Mouse (Mus musculus): ENCODE data around the gene Cdc42bpb. TPM values are rescaled to one million over a fixed set of nuclear protein-coding genes. Genes with fewer than 3 reads are reported as not detected.
A peak's percentile ranks its signal among the peaks of the same experiment; 100 is the strongest.

The Cdc42bpb gene
- polyA plus RNA-seq, 1 experiment: 164 TPM

- Histone ChIP-seq H3K4me3 (ENCODE audit: insufficient read depth, low read depth, low read length) (no peak overlapping the region), H3K36me3 (ENCODE audit: control insufficient read depth, insufficient read depth, low read length) (no peaks in the 10 kb centered on the region; the same call in 1 of the 2 replicates), H3K4me1 (ENCODE audit: control insufficient read depth, insufficient read depth, low read length) (peaks cover 4% of the 10 kb centered on the region), H3K27ac (ENCODE audit: insufficient read depth, low read depth, low read length) (no peak overlapping the region), H3K27me3 (replicated peaks; ENCODE audit: control insufficient read depth, insufficient read depth, low read length) (no peaks in the 10 kb centered on the region)
- no peak for DNase-seq
- no peak for TF ChIP-seq CTCF (conservative IDR thresholded peaks at IDR 0.05; ENCODE audit: insufficient read depth, insufficient read length, low read depth, low read length)
- WGBS: 24% methylated on average over 1 of the region's 1 CpGs
Observed at GRCm38 (mm10) chr12:111343956-111344355, 33.6 kb downstream of the Cdc42bpb start.

GRCm38 (mm10) chr12:111340692-111341091, 36.8 kb downstream of the Cdc42bpb start:
- H3K36me3 ChIP-seq (ENCODE audit: control insufficient read depth, insufficient read depth, low read length): no peaks in the 10 kb centered on the region; the same call in 1 of the 2 replicates
- TF ChIP-seq POLR2A (IDR thresholded peaks at IDR 0.05; ENCODE audit: low read depth, low read length) (no peak), CTCF (conservative IDR thresholded peaks at IDR 0.05; ENCODE audit: insufficient read depth, insufficient read length, low read depth, low read length) (no peak)
- no peak overlapping the region for H3K27ac ChIP-seq (ENCODE audit: insufficient read depth, low read depth, low read length)
- H3K4me3 ChIP-seq (ENCODE audit: insufficient read depth, low read depth, low read length): no peak overlapping the region
- WGBS: 38% methylated on average over 7 of the region's 7 CpGs
- no peak for DNase-seq
- H3K27me3 ChIP-seq (replicated peaks; ENCODE audit: control insufficient read depth, insufficient read depth, low read length): no peaks in the 10 kb centered on the region
- H3K4me1 ChIP-seq (ENCODE audit: control insufficient read depth, insufficient read depth, low read length): no peaks in the 10 kb centered on the region

GRCm38 (mm10) chr12:111337864-111338354, 39.6 kb downstream of the Cdc42bpb start:
- Histone ChIP-seq H3K4me1 (ENCODE audit: control insufficient read depth, insufficient read depth, low read length) (no peaks in the 10 kb centered on the region), H3K27ac (ENCODE audit: insufficient read depth, low read depth, low read length) (no peak overlapping the region), H3K4me3 (ENCODE audit: insufficient read depth, low read depth, low read length) (no peak overlapping the region), H3K36me3 (ENCODE audit: control insufficient read depth, insufficient read depth, low read length) (no peaks in the 10 kb centered on the region; the same call in 1 of the 2 replicates), H3K27me3 (replicated peaks; ENCODE audit: control insufficient read depth, insufficient read depth, low read length) (no peaks in the 10 kb centered on the region)
- TF ChIP-seq POLR2A (IDR thresholded peaks at IDR 0.05; ENCODE audit: low read depth, low read length) (no peak), CTCF (conservative IDR thresholded peaks at IDR 0.05; ENCODE audit: insufficient read depth, insufficient read length, low read depth, low read length) (peak; percentile 21; the same call in 1 of the 2 replicates)
- no peak for DNase-seq
- WGBS: 78% methylated on average over 15 of the region's 15 CpGs

GRCm38 (mm10) chr12:111333020-111333605, 44.4 kb downstream of the Cdc42bpb start:
- no peaks in the 10 kb centered on the region for H3K27me3 ChIP-seq (replicated peaks; ENCODE audit: control insufficient read depth, insufficient read depth, low read length)
- H3K27ac ChIP-seq (ENCODE audit: insufficient read depth, low read depth, low read length): no peak overlapping the region
- DNase-seq: no peak
- WGBS: 63% methylated on average over 15 of the region's 15 CpGs
- no peaks in the 10 kb centered on the region for H3K36me3 ChIP-seq (ENCODE audit: control insufficient read depth, insufficient read depth, low read length)
- TF ChIP-seq POLR2A (IDR thresholded peaks at IDR 0.05; ENCODE audit: low read depth, low read length) (no peak), CTCF (conservative IDR thresholded peaks at IDR 0.05; ENCODE audit: insufficient read depth, insufficient read length, low read depth, low read length) (no peak)
- no peak overlapping the region for H3K4me3 ChIP-seq (ENCODE audit: insufficient read depth, low read depth, low read length)
- peaks cover 6% of the 10 kb centered on the region; the same call in 1 of the 2 replicates for H3K4me1 ChIP-seq (ENCODE audit: control insufficient read depth, insufficient read depth, low read length)

- Histone ChIP-seq H3K27ac (ENCODE audit: insufficient read depth, low read depth, low read length) (no peak overlapping the region), H3K36me3 (ENCODE audit: control insufficient read depth, insufficient read depth, low read length) (no peaks in the 10 kb centered on the region), H3K4me1 (ENCODE audit: control insufficient read depth, insufficient read depth, low read length) (peaks cover 6% of the 10 kb centered on the region; the same call in 1 of the 2 replicates), H3K27me3 (replicated peaks; ENCODE audit: control insufficient read depth, insufficient read depth, low read length) (no peaks in the 10 kb centered on the region), H3K4me3 (ENCODE audit: insufficient read depth, low read depth, low read length) (no peak overlapping the region)
- 86% methylated on average over 11 of the region's 11 CpGs for WGBS
- TF ChIP-seq POLR2A (IDR thresholded peaks at IDR 0.05; ENCODE audit: low read depth, low read length) (no peak), CTCF (conservative IDR thresholded peaks at IDR 0.05; ENCODE audit: insufficient read depth, insufficient read length, low read depth, low read length) (no peak)
- no peak for DNase-seq
Observed at GRCm38 (mm10) chr12:111332443-111332842, 45.1 kb downstream of the Cdc42bpb start.

GRCm38 (mm10) chr12:111331573-111331972, 45.9 kb downstream of the Cdc42bpb start:
- TF ChIP-seq POLR2A (IDR thresholded peaks at IDR 0.05; ENCODE audit: low read depth, low read length) (no peak), CTCF (conservative IDR thresholded peaks at IDR 0.05; ENCODE audit: insufficient read depth, insufficient read length, low read depth, low read length) (no peak)
- no peaks in the 10 kb centered on the region for H3K36me3 ChIP-seq (ENCODE audit: control insufficient read depth, insufficient read depth, low read length)
- H3K27me3 ChIP-seq (replicated peaks; ENCODE audit: control insufficient read depth, insufficient read depth, low read length): no peaks in the 10 kb centered on the region
- H3K4me1 ChIP-seq (ENCODE audit: control insufficient read depth, insufficient read depth, low read length): peaks cover 6% of the 10 kb centered on the region; the same call in 1 of the 2 replicates
- H3K4me3 ChIP-seq (ENCODE audit: insufficient read depth, low read depth, low read length): no peak overlapping the region
- H3K27ac ChIP-seq (ENCODE audit: insufficient read depth, low read depth, low read length): no peak overlapping the region
- WGBS: 87% methylated on average over 9 of the region's 9 CpGs
- no peak for DNase-seq

- 69% methylated on average over 15 of the region's 15 CpGs for WGBS
- no peaks in the 10 kb centered on the region for H3K27me3 ChIP-seq (replicated peaks; ENCODE audit: control insufficient read depth, insufficient read depth, low read length)
- H3K36me3 ChIP-seq (ENCODE audit: control insufficient read depth, insufficient read depth, low read length): no peaks in the 10 kb centered on the region
- H3K4me1 ChIP-seq (ENCODE audit: control insufficient read depth, insufficient read depth, low read length): peaks cover 6% of the 10 kb centered on the region; the same call in 1 of the 2 replicates
- TF ChIP-seq POLR2A (IDR thresholded peaks at IDR 0.05; ENCODE audit: low read depth, low read length): no peak
- no peak for TF ChIP-seq CTCF (conservative IDR thresholded peaks at IDR 0.05; ENCODE audit: insufficient read depth, insufficient read length, low read depth, low read length)
- H3K4me3 ChIP-seq (ENCODE audit: insufficient read depth, low read depth, low read length): no peak overlapping the region
- no peak overlapping the region for H3K27ac ChIP-seq (ENCODE audit: insufficient read depth, low read depth, low read length)
- DNase-seq: peak; percentile 74
Observed at GRCm38 (mm10) chr12:111329281-111329680, 48.2 kb downstream of the Cdc42bpb start.
